Mouse (Mus musculus) Patski (cell line): ENCODE results near the gene Stpg4. TPM values are rescaled to one million over a fixed set of nuclear protein-coding genes. Genes with fewer than 3 reads are reported as not detected.

Source experiments
- ATAC-seq: fragments of 100-300 bp; one replicate; pipeline ENCODE4 v1.8.0; 2021
- CTCF ChIA-PET: fragments of 350-600 bp; sonication (Branson Sonifier 250); formaldehyde crosslinking; loops from one replicate; lab custom pipeline; 2022; ENCODE audit warnings: inconsistent platforms; lab: Charles Lee
- POLR2A ChIA-PET: fragments of 350-600 bp; sonication (Branson Sonifier 250); formaldehyde crosslinking; loops from one replicate; lab custom pipeline; 2022; ENCODE audit warnings: antibody characterized with exemption, inconsistent platforms; lab: Charles Lee
- DNase-seq: peaks from one replicate; pipeline ENCODE4 v3.0.0-alpha.2; 2011; ENCODE audit warnings: low read depth, low spot score
- H3K27me3 ChIP-seq: fragments of 371-371 bp; one replicate; pipeline ENCODE4 v1.5.1; 2021
- CTCF ChIP-seq: fragments of 100-300 bp; IDR thresholded peaks from one replicate; pipeline ENCODE4 v1.5.1; 2021
- in situ Hi-C: fragments of 300-500 bp; cut with MboI; formaldehyde crosslinking; loops from 3 replicates; pipeline ENCODE4 v1.11.1; 2018; ENCODE audit warnings: low pct_unique_long_range_greater_than_20kb, mixed read lengths
- polyA plus RNA-seq: library from polyadenylated mRNA; unstranded; gene quantifications from one replicate; pipeline ENCODE4 v1.2.3, GENCODE M21; 2021

Gene Stpg4
- polyA plus RNA-seq, 1 experiment from 2014 or later: not detected

- no peak for DNase-seq
- no peaks in the 10 kb centered on the region for H3K27me3 ChIP-seq
- no peak for ATAC-seq
- in situ Hi-C loops: no loop called here
- ChIA-PET CTCF (interaction anchor here (3.2 kb wide), 1 partner anchor 11 kb away, joined by 8 read pairs; no protein-coding TSS in a partner anchor), POLR2A (no interaction called here)
- no peak for TF ChIP-seq CTCF
Observed at GRCm38 (mm10) chr17:87379821-87380220, 47.7 kb downstream of the Stpg4 start.

DNA sequence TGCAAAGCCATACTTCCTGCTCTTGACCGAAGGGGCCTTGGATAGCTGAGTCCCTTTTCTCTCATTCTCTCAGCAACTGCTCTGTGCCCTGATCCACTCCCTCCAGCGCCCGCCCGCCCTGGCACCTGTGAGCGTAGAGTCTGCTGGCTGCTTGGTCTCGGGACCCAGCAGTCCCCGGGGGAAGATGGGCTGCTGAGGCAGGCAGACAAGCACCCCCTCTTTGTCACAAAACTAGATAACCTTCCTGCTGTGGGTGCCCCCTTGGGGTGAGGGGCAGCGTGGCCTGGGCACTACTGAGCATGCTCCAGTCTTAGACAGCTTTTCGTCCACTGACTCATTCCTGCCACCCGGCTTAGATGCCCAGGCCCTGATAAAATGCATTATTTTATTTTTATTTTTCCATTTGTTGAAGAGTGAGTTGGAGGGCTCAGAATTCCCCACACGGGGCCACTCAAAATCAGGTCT is 48.3 kb downstream of the Stpg4 start:
- in situ Hi-C loops: no loop called here
- H3K27me3 ChIP-seq: no peaks in the 10 kb centered on the region
- ATAC-seq (no peak), DNase-seq (no peak)
- no peak for TF ChIP-seq CTCF
- POLR2A ChIA-PET: interaction anchor here (1.0 to 1.5 kb wide), 2 partner anchors 66 to 80 kb away, joined by 3 read pairs; no protein-coding TSS in a partner anchor
- CTCF ChIA-PET: interaction anchor here (3.2 kb wide), 1 partner anchor 11 kb away, joined by 8 read pairs; no protein-coding TSS in a partner anchor

DNA sequence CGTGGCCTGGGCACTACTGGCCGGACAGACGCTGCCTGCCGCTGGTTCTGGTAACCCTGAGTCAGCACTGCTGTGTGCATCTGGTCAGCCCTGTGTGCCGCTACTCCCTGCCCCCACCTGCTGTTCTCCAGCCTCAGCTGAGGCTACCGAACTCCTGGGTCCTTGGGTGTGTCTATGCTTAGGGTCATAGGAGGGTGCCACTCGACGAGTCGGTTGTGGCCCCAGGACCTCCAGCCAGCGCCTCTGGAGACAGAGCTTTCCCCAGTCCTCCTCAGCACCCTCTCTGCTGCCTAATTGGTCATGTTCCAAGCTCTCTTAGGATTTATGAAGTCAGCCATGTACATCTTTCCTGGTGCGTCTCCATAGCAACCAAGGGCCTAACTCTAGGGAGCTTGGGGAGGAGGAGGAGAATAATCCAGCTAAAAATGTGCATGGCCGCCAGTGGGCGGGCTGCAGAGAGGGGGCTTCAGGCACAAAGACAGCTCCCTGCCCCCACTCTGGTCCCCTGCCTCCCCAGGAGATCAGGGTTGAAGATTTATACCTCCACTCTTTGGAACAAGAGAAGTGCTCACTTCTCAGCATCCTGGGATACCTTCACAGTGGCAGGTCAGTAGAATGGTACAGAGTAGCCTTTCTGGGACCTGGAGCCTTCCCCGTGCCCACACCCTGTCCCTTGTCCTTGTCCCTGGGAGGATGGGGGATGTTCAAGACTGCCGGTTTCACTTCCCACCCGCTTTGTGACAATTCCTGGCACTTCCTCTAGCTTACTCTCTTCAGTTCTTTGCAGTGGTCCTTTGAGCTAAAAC is 49.0 kb downstream of the Stpg4 start:
- in situ Hi-C loops: no loop called here
- no peak for DNase-seq
- peak; percentile 12 for ATAC-seq
- ChIA-PET POLR2A (interaction anchor here (1.0 to 1.5 kb wide), 2 partner anchors 67 to 80 kb away, joined by 3 read pairs; no protein-coding TSS in a partner anchor), CTCF (interaction anchor here (0.8 to 3.2 kb wide), 3 partner anchors 10 to 30 kb away, joined by 3 to 8 read pairs (median 3); no protein-coding TSS in a partner anchor)
- no peak for TF ChIP-seq CTCF
- no peaks in the 10 kb centered on the region for H3K27me3 ChIP-seq

- ChIA-PET POLR2A (interaction anchor here (1.5 kb wide), 1 partner anchor 81 kb away, joined by 3 read pairs; no protein-coding TSS in a partner anchor), CTCF (interaction anchor here (1.1 kb wide), 1 partner anchor 29 kb away, joined by 3 read pairs; no protein-coding TSS in a partner anchor)
- no peak for ATAC-seq
- in situ Hi-C loops: no loop called here
- H3K27me3 ChIP-seq: no peaks in the 10 kb centered on the region
- TF ChIP-seq CTCF: no peak
- DNase-seq: no peak
Observed at GRCm38 (mm10) chr17:87377536-87377935, 50.0 kb downstream of the Stpg4 start.

- ChIA-PET CTCF (interaction anchor here (1.7 kb wide), 1 partner anchor 62 kb away, joined by 4 read pairs; no protein-coding TSS in a partner anchor), POLR2A (interaction anchor here (0.7 kb wide), 1 partner anchor 70 kb away, joined by 5 read pairs; the partner anchor contains the start of gene Calm2)
- no peak for DNase-seq
- no peaks in the 10 kb centered on the region for H3K27me3 ChIP-seq
- TF ChIP-seq CTCF: no peak
- ATAC-seq: no peak
- in situ Hi-C loops: no loop called here
Observed at GRCm38 (mm10) chr17:87376831-87377471, 50.6 kb downstream of the Stpg4 start.

- POLR2A ChIA-PET: interaction anchor here (0.7 kb wide), 1 partner anchor 71 kb away, joined by 5 read pairs; the partner anchor contains the start of gene Calm2
- DNase-seq (no peak), ATAC-seq (peak; percentile 49)
- CTCF ChIA-PET: interaction anchor here (1.0 to 1.7 kb wide), 2 partner anchors 11 to 61 kb away, joined by 3 to 4 read pairs; no protein-coding TSS in a partner anchor
- H3K27me3 ChIP-seq: no peaks in the 10 kb centered on the region
- in situ Hi-C loops: no loop called here
- TF ChIP-seq CTCF: no peak
Observed at GRCm38 (mm10) chr17:87375941-87376511, 51.5 kb downstream of the Stpg4 start.

GRCm38 (mm10) chr17:87373327-87373726 is 54.2 kb downstream of the Stpg4 start:
- in situ Hi-C loops: no loop called here
- DNase-seq (no peak), ATAC-seq (no peak)
- H3K27me3 ChIP-seq: no peaks in the 10 kb centered on the region
- POLR2A ChIA-PET: interaction anchor here (1.5 kb wide), 1 partner anchor 12 kb away, joined by 3 read pairs; no protein-coding TSS in a partner anchor
- CTCF ChIA-PET: no interaction called here
- no peak for TF ChIP-seq CTCF

GRCm38 (mm10) chr17:87372189-87372588 is 55.4 kb downstream of the Stpg4 start:
- CTCF ChIA-PET: no interaction called here
- in situ Hi-C loops: no loop called here
- no peak for ATAC-seq

GRCm38 (mm10) chr17:87369270-87369759 is 58.2 kb downstream of the Stpg4 start:
- DNase-seq: no peak
- in situ Hi-C loops: no loop called here
- ATAC-seq: no peak
- POLR2A ChIA-PET: interaction anchor here (0.6 to 0.7 kb wide), 2 partner anchors 162 to 396 kb away, joined by 3 read pairs; no protein-coding TSS in a partner anchor
- no peak for TF ChIP-seq CTCF
- H3K27me3 ChIP-seq: no peaks in the 10 kb centered on the region
- CTCF ChIA-PET: interaction anchor here (2.0 kb wide), 1 partner anchor 10 kb away, joined by 8 read pairs; no protein-coding TSS in a partner anchor

More at GRCm38 (mm10) chr17:87372189-87372588, 55.4 kb downstream of the Stpg4 start:
- TF ChIP-seq CTCF: no peak
- no peak for DNase-seq
- H3K27me3 ChIP-seq: no peaks in the 10 kb centered on the region
- POLR2A ChIA-PET: no interaction called here
